Mouse (Mus musculus) MEL (cell line): Measurements from ENCODE around the gene Wfdc15b.

Experiments
- CTCF ChIP-seq, 3 experiments: IDR thresholded peaks in 2 of 3; conservative IDR thresholded peaks in 1 of 3; 2 replicates each; pipeline ENCODE4 v1.5.1; 2011 to 2012; ENCODE audit warnings: low read length in 3 of 3, low read depth in 2 of 3, mild to moderate bottlenecking in 2 of 3, improper control_type of control experiment in 1 of 3, inconsistent platforms in 1 of 3, mixed read lengths in 1 of 3, moderate library complexity in 1 of 3; ENCODE audit not compliant: control insufficient read depth in 1 of 3, insufficient read depth in 1 of 3, poor library complexity in 1 of 3, severe bottlenecking in 1 of 3
- GATA1 ChIP-seq: IDR thresholded peaks from 2 replicates; pipeline ENCODE4 v1.6.1; 2011; ENCODE audit warnings: low read depth, low read length, improper control_type of control experiment
- HCFC1 ChIP-seq: IDR thresholded peaks from 2 replicates; pipeline ENCODE4 v1.6.1; 2012; ENCODE audit warnings: low read depth, mild to moderate bottlenecking, inconsistent platforms, low read length, improper control_type of control experiment, moderate library complexity
- MYB ChIP-seq: IDR thresholded peaks from 2 replicates; pipeline ENCODE4 v1.6.1; 2011; ENCODE audit warnings: mild to moderate bottlenecking, low read depth, low read length, improper control_type of control experiment
- POLR2A ChIP-seq, 2 experiments: IDR thresholded peaks; 2 replicates each; pipeline ENCODE4 v1.6.1; 2011 to 2012; ENCODE audit warnings: low read length in 2 of 2, mild to moderate bottlenecking in 2 of 2, control low read depth in 1 of 2, improper control_type of control experiment in 1 of 2, low read depth in 1 of 2, moderate library complexity in 1 of 2; ENCODE audit not compliant: control insufficient read depth in 1 of 2, insufficient read depth in 1 of 2, poor library complexity in 1 of 2
- TAL1 ChIP-seq: IDR thresholded peaks from 2 replicates; pipeline ENCODE4 v1.6.1; 2012; ENCODE audit warnings: mild to moderate bottlenecking, inconsistent platforms, low read length, moderate library complexity, mixed read lengths
- USF1 ChIP-seq: IDR thresholded peaks from 2 replicates; pipeline ENCODE4 v1.6.1; 2014; ENCODE audit warnings: low read depth, mild to moderate bottlenecking, inconsistent platforms, low read length, improper control_type of control experiment, moderate library complexity

DNA sequence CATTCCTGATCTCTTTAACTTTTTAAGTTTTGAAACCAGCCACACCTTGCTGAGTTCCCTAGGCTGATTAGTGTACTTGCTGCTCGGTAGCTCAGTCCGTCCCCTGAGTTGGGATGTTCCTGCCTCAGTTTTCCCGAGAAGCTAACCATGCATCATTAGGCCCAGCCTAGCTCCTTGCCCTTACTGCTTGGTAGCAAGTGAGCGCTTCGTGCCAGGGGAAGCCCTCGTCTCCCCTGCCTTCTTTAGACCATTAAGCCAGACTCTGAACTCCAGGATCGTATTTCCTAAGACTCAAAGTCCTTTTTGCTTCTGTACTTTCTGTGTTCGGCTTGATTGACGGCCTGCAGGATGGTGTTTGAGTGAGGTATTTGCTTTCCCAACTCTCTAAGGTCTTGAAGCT lies 38.1 kb downstream of the Wfdc15b start:
- TF ChIP-seq USF1 (no peak), CTCF (IDR thresholded peaks at IDR 0.05 in 2 of 3, conservative IDR thresholded peaks at IDR 0.05 in 1 of 3; ENCODE audit: control insufficient read depth in 1 of 3, insufficient read depth in 1 of 3, low read depth in 2 of 3, low read length in 3 of 3, poor library complexity in 1 of 3, severe bottlenecking in 1 of 3) (no peak), TAL1 (no peak), HCFC1 (no peak), POLR2A (IDR thresholded peaks at IDR 0.05; ENCODE audit: control insufficient read depth in 1 of 2, insufficient read depth in 1 of 2, low read depth in 1 of 2, low read length in 2 of 2, poor library complexity in 1 of 2) (no peak), GATA1 (no peak), MYB (no peak)
